Mouse (Mus musculus) embryo, embryonic 9.5 days (tissue): ENCODE data around the gene Ush1g.

Experiments used
- DNase-seq: peaks from one replicate; pipeline ENCODE4 v3.0.0-alpha.2; 2017; ENCODE audit errors: extremely low spot score

Ush1g gene

DNA sequence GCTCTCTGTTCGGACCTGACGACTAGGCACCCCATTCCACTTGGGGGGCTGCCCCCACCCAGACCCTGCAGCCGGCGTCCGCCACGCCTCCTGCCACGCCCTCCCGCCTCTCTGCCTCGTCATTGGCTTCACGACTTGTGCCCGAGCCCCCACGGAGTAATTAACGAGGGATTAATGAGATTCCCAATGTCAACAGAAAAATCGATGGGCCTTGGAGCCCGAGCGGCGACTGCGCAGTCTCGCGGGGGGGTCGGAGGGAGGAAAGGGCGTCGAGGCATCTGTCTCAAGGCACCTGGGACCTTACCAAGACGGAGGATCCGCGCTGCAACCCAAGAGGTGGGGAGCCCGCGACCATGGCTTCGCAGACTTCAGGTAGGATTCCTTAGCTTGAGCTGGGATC lies 12.7 kb upstream of the Ush1g start, which contains the start of gene Otop3:
Gene Otop3, plus strand, starts transcription at position 201 of the 400 bp plus-strand sequence.
- DNase-seq: no peak

GRCm38 (mm10) chr11:115329339-115329738 lies 7.5 kb upstream of the Ush1g start:
- DNase-seq: no peak

DNA sequence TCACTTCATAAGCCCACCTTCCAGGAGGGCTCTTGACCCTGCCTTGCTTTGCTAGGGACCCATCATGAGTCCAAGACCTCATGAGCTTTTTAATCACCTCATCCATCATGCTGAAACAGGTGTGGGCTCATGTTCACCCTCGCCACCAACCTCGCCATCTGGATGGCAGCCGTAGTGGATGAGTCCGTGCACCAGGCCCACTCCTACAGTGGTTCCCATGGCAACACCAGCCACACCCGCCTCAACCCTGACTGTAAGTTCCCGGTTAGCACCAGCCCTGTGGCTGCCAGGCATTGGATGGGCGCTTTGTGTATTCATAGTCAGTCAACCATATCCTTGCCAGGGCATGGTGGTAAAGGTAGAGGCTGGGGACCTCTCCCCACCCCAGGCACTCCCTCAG lies 4.9 kb upstream of the Ush1g start:
- no peak for DNase-seq

- DNase-seq: no peak
Observed at GRCm38 (mm10) chr11:115323354-115323753, 1.5 kb upstream of the Ush1g start.

DNA sequence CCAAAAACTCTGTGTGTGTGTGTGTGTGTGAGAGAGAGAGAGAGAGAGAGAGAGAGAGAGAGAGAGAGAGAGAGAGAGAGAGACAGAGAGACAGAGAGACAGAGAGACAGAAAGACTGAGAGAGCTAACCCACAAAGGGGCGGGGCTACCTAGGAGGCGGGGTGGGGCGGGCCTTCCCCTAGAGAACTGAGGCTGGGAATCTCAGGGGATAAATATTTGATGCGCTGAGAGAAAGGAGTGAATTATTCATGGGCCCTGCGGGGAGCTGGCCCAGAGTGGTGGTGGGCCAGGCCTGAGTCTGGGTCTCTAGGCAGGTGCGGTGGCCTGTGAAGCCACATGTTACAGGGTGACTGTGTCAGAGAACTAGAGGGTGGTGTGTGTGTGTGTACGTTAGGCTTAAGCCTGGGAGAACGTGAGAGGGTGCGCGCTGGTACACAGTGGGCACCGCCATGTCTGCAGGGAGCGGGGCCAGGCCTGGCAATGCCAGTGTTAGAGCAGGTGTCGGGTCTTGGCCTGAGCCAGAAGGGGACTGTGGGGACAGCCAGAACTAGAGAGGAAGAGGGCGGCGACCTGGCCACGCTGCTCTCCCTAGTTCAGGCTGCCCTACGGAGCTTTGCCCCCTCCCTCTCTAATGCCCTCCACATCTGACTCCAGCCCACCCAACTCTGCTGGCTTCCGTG lies 2.0 kb downstream of the Ush1g start:
- no peak for DNase-seq

- DNase-seq: no peak
Observed at GRCm38 (mm10) chr11:115318245-115319027, 3.4 kb downstream of the Ush1g start.

GRCm38 (mm10) chr11:115317204-115317603 lies 4.6 kb downstream of the Ush1g start:
- DNase-seq: no peak

DNA sequence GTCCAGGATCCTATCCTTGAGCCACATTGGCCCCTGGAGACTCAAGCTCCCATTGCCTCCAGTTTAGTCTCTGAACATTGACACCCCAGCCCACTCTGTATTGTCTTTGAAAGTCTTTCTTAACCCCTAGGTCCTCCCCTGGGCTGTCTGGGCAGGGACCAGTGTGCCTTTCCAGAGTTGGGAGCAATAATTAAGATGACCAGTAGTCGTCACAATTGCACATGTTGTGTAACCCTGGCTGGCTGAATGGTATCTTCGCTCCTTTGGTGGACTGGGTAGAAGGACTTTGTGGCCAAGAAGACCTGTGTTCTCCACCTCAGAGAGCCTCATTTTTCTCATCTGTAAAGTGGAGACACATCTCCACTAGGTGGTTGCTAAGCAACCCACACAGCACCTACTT lies 7.6 kb downstream of the Ush1g start:
- DNase-seq: no peak

DNA sequence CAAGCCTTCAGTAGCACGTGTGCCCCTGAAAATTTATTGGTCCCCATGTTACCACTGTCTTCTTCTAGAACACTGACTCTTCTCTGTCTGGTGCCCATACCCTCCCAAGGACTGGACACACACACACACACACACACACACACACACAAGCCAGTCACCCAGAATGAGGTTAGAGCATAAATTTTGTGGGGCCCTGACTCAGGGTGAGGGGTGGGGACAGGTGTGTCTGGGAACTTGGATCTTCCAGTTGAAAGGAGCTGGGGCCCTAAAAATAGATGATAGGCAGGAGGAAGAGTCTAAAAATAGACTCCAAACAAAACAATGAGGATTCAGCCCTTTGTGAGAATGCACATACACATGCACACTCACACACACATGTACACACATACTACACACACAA lies 13.1 kb downstream of the Ush1g start:
- DNase-seq: no peak

GRCm38 (mm10) chr11:115306863-115307262 lies 15.0 kb downstream of the Ush1g start, which contains the start of gene Otop2:
Otop2 (plus strand) TSS chr11:115307163.
- DNase-seq: no peak

GRCm38 (mm10) chr11:115303167-115303566 lies 18.7 kb downstream of the Ush1g start:
- no peak for DNase-seq

DNA sequence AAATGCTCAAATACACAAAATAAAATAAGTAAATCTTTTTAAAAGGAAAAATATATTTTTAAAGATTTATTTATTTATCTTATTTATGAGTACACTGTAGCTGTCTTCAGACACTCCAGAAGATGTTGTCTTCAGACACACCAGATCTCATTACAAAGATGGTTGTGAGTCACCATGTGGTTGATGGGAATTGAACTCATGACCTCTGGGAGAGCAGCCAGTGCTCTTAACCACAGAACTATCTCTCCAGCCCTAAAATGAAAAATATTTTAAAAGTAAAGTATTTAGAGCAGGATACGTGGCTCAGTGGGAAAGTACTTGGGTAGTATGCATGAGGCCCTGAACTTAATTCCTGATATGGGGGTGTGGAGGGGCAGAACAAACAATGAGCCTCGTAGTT lies 20.5 kb downstream of the Ush1g start:
- no peak for DNase-seq

- DNase-seq: no peak
Observed at GRCm38 (mm10) chr11:115300745-115301144, 21.1 kb downstream of the Ush1g start.

DNA sequence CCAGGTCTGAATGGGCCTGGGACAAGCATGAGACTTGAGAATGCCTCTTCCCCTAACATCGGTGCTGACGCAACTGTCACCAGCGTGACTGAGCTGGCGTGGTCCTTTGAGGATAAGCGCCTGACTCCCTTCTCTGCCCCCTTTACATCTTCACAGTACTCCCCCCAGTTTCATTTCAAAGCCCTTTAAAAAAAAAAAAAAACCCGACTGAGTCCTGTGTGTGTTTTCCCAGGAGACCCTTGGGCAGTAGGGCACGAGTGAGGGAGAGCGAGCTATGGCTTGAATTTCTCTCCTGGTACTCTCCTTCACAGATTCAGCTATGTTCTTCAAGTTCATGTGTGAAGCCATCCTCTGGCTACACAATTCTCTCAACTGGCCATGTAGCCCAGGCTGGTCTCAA lies 23.7 kb downstream of the Ush1g start:
- DNase-seq: no peak

GRCm38 (mm10) chr11:115297214-115297826 lies 24.5 kb downstream of the Ush1g start, which contains the start of gene Fads6:
Fads6 (minus strand) TSS chr11:115297663.
- DNase-seq: peak; percentile 55

GRCm38 (mm10) chr11:115296471-115297210 lies 25.2 kb downstream of the Ush1g start:
- no peak for DNase-seq

DNA sequence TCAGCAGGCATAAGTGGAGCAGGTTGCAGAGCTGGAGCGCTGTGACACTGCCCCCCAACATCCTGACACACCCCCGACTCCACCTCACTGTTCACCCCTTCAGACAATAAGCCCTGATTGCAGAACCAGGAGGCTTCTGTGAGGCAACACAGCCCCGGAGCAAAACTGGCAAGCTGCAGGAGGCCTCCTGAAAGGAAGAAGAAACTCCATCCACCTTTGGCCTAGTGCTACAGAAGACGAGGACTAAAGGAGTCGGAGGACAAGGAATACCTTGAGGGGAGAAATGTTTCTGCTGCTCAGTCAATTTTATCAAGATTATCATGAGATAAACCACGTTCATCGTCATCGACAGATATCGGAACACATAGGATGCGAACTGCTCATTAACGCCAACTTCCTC lies 25.9 kb downstream of the Ush1g start:
- DNase-seq: no peak

DNA sequence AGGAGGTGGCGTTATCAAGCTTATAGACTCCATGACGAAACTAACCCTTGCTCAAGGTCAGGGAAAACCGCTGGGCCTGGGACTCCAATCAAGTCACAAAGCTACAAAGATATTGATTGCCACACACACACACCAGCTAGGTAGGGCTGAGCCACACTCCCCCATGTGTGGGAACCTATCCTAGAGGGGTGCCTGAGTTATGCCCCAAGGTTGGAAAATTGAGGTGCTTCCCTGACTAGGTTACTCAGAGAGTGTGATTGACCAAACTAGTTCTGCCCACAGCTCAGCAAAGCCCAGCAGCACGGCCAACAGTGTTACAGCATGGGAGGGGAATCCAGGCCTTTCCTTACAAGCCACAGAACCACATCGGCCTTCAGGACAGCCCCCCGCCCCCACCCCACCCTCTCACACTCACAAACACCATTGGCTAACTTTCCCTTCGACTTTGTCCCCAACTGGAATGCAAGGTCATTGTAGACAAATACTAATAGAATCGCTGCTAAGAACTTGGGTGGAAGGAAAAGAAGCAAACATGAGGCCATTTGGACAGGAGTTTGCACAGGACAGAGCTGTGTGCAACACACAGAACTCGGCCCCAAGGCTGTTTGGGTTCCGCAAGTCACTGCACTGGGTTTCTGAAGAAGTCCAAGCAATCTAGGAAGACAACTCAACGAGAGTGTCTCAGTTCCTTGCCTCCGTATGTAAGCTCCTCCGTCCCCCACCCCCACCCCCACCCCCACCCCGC lies 29.0 kb downstream of the Ush1g start:
- no peak for DNase-seq

DNA sequence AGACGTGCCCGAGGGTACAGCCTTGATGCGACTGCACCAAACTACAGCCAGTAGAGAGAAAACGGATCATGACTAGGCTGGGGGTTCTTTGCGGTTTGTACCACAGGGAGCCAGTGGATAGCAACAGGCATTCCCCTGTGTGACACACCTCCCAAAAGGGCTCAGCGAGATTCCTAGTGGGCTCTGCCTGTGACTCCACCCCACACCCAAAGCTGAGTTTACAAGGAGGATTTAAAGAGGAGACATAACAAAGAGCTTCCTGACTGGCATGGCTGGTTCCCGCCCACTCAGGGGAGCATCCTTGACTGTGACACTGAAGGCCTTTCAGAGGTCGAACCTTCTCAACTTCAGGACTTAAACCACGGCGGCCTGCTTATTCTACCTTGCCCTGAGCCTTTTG lies 30.3 kb downstream of the Ush1g start:
- no peak for DNase-seq

DNA sequence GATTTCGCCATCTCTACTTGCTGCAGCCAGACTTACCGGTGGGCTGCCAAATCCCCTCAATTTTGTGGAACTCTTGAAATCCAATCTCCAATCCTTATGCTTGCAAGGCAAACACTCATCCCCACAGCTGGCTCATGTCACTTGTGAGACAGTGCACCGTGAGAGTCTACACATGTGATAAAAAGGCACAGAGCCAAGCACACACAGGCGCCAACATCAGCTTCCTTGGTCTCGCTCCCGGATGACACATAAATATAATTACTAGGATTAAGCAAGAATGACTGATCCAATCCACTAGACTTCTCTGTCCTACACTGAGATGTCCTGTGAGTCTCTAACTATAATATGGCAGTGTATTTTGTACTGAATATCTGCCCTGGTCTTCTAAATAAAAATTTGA lies 30.9 kb downstream of the Ush1g start:
- no peak for DNase-seq

GRCm38 (mm10) chr11:115290314-115290713 lies 31.5 kb downstream of the Ush1g start:
- no peak for DNase-seq
